Mouse (Mus musculus) left cerebral cortex, postnatal 10 days (tissue): Measurements from ENCODE around the gene Wdr83. TPM values are rescaled to one million over a fixed set of nuclear protein-coding genes. Genes with fewer than 3 reads are reported as not detected.
"Not testable (repeated sequence)": the region's sequence is repeated elsewhere in the genome, so short reads cannot be mapped to it uniquely, and the experiment has no call there.

Experiments
- DNase-seq, 2 experiments: peaks; one replicate each; pipeline ENCODE4 v3.0.0; 2021 to 2022; ENCODE audit warnings: low spot score in 2 of 2, mixed read lengths in 1 of 2; ENCODE audit errors: extremely low spot score in 1 of 2
- intact Hi-C: fragments of 180-260 bp; cut with DNase I; formaldehyde crosslinking; loops from one replicate; pipeline ENCODE4 v1.15.1; 2025
- total RNA-seq, 2 experiments: library from RNA; stranded (reverse); gene quantifications; 2 replicates each; pipeline ENCODE4 v1.2.3; 2021

The Wdr83 gene
- 10 to 100 TPM; 24.8 to 28.9 TPM for total RNA-seq

DNA sequence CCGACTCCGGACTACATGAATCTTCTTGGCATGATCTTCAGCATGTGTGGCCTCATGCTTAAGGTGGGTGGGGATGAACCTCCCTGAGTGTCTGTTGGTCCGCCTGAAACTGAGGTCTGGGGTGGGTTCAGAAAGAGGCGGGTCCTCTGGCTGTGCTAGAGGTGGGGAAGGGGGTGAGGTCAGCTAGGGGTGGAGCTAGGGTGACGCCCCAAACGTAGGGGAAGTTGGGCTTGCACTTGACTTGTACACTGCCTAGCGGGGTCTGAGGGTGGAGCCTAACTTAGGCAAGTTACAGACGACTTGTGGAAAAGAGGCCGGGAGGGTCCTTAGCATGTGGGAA lies at the start of gene Wdr83:
Gene Wdr83 (minus strand): TSS at position 91 of the 340 bp plus-strand sequence.
- peak in 1 of 2 experiments; percentile 66 for DNase-seq
- intact Hi-C loops: loop anchor here (2.0 to 5.0 kb wide), 2 partner anchors 94 to 191 kb away; no protein-coding TSS in a partner anchor

DNA sequence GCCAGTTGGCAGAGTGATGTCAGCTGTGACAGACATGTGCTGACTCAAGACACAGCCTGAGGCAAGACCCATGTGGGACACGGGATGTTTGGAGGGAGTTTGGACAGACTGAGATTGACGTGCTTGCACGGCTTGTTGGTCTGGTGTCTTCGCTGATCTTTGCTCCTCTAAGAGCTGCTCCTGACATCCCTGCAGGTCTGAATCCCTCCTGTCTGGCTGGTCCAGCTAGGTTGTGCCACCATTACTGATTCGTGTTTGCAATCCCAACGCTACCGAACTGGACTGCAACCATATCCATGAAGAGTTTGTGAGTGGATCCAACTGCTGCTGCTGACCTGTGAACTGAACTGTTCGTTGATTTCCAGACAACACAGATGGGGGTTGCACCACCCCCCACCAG lies 42.6 kb upstream of the Wdr83 start:
- no peak for DNase-seq
- intact Hi-C loops: no loop called here

DNA sequence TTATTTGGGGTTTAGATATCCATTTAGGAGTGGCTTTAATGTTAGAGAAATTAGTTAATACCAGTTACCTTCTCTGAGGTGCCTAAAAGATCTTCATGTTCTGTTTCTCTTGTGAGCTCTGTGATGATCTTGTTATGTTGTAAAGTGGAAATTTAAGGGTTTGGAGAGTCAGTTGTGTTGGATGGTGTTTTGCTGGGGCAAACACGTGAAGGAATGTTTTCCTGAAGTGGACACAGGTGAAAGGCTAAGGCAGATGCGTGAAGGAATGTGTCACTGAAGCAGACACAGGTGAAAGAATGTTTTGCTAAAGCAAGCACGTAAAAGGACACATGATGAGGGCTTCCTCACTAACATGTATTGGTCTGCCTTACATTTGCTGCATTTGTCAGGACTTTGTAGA lies 41.9 kb upstream of the Wdr83 start, which contains the start of gene Zfp791:
Gene Zfp791 (minus strand): TSS at position 101 of the 400 bp plus-strand sequence.
- DNase-seq: no peak
- intact Hi-C loops: no loop called here

DNA sequence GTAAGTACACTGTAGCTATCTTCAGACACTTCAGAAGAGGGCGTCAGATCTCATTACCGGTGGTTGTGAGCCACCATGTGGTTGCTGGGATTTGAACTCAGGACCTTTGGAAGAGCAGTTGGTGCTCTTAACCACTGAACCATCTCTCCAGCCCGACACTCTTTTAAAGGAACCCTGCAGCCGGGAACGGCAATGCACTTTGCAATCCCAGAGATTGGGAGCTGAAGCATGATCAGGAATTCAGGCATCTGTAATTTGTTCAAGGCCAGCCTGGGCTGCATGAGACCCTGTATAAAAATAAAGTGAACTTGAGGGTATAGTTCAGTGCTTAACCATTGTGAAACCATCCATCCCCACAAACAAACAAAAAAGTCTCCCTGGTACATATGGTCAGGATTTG lies 39.1 kb upstream of the Wdr83 start:
- intact Hi-C loops, DNase-seq: not testable (repeated sequence)

DNA sequence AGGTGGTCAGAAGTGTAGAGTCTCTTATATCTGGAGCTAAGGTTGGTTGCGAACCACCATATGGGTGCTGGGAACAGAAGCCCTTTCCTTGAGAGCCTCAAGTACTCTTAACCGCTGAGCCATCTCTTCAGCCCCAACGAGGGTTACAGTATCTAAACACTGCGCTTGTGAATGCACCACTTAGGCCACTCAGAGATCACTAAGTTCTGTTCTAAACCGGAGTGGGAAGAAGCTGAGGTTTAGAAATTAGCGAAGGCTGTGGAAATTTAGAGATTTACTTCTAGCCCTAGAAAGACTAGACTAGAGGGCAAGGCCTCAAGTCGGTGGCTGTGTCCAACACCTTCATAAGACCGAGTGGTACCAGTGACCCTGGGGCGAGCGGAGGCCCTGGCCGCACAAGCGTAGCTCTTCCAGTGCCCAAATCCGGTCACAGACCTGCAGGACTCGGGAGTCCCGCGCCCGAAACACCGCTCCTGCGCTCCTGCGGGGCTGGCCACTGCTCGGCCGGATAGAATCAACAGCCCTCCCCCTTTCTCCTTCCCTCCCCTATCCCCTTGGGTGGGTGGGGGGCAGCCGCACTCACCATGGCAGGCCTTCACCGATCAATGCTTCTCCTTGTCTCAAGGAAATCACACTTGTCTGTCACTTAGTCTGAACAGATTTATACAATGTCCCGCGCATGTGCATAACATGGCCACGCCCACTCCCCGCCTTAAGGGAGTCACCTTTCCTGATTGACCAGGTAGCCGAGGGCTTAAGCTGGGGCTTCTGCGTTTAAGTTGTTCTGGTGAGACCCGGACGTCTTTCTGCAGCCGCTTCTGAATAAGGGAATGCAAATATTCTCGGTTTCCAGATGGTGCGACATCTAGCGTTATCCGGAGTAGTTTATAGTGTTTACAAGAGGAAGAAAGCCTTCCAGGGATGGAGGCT lies 38.2 kb upstream of the Wdr83 start:
- DNase-seq: peak; percentile 76 to 88
- intact Hi-C loops: no loop called here

DNA sequence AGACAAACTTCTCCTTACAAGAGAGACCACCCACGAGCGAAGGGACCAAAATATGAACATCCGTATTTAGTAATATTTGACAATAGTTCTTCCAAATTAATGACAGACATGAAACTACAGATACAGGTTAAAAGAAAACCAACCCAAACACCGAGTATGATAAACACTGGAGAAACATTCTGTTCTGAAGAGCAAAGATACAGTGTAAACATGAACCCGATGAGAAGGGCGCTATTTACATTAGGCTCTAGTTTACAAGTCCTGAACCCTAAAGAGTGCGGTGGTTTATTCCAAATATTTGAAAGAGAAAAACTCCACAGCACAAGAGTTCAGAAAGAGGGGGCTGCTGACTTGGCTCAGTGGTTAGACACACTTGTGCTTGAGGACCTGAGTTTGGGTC lies 35.9 kb upstream of the Wdr83 start:
- no peak for DNase-seq
- intact Hi-C loops: no loop called here

DNA sequence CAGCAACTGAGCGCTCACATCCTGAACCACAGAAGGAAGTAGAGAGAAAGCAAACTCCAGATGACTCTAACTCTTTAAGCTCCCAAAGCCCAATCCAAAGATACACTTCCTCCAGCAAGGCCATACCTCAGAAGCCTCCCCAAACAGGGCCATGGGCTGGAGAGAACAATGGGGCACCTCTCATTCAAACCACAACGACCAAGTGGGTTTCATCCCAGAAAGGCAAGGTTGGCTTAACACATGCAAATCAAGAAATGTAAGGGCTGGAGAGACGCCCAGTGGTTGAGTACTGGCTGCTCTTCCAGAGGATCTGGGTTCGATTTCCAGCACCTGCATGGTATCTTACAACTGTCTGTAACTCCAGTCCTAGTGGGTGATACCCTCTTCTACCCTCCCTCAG lies 34.4 kb upstream of the Wdr83 start:
- intact Hi-C loops: no loop called here
- DNase-seq: no peak

DNA sequence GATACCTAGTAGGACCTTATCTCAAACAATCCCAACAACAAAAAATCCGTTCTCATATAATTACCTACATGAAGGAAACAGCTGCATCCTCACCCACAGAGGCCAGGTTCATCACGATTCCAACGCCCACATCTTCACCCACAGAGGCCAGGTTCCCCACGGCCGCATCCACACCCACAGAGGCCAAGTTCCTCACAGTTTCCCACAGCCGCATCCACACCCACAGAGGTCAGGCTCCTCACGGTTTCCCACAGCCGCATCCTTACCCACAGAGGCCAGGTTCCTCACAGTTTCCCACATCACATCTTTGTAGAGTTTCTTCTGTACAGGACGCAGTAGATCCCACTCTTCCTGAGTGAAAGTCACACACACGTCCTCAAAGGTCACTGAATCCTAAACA lies 32.1 kb upstream of the Wdr83 start:
- intact Hi-C loops: no loop called here
- no peak for DNase-seq

DNA sequence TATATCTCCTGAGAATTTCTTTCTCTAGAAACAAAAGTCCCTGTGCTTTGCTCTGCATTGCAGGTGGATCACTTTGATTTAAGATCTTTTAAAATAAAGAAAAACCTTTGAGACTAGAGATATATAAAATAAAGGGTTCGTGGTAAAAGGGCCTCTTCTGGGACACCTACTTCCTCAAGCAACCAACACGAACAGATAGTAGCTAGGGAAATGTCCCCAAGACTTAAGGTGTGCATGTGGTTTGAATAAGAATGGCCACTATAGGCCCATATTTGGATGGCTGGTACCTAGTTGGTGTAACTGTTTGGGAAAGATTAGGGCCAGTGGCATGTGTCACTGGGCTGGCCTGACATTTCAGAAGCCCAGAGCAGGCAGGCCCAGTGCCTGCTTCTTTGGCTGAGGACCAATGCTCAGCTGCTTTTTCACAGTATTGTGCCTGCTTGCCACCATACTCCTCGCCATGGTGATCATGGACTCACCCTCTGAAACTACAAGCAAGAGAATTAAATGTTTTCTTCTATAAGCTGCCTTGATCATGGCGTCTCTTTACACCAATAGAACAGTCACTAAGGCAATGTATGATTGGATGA lies 19.1 kb upstream of the Wdr83 start:
- no peak for DNase-seq
- intact Hi-C loops: no loop called here

DNA sequence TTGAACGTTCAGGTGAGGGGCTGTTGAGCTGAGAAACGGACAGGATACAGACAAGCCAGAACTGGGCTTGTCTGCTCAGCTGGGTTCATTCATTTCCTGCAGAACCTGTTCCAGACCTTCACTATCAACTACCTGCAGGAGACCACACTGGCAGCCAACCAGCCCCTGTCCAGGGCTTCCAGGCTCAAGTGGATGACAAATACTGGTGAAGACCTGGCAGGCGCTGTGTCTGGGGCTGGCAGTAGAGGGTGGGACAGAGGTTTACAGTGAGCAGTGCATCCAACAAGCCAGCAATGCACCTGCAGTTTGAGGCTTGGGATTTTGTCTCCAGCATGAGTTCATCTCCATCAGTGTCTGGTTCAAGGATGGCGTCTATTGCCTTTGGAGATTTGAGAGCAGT lies 15.7 kb upstream of the Wdr83 start:
- no peak for DNase-seq
- intact Hi-C loops: no loop called here

DNA sequence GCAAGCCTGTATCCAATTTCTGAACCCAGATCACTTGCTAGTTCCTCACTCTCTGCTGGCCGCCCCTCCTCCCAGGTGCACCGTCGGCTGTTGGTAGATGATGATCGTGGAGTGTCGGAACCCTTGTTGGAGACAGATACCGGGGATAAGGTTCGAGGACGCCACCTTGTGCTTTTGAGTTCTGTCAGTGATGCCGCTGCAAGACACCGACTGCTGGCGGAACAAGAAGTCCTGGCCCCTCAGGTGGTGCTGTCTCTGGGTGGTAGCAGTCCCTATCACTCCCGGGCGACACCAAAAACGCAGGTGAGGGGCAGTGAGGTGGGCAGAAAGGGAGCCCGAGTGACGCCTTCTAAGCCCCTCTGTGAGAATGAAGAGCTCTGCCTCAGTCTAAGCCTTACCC lies 15.1 kb upstream of the Wdr83 start:
- DNase-seq: no peak
- intact Hi-C loops: no loop called here

DNA sequence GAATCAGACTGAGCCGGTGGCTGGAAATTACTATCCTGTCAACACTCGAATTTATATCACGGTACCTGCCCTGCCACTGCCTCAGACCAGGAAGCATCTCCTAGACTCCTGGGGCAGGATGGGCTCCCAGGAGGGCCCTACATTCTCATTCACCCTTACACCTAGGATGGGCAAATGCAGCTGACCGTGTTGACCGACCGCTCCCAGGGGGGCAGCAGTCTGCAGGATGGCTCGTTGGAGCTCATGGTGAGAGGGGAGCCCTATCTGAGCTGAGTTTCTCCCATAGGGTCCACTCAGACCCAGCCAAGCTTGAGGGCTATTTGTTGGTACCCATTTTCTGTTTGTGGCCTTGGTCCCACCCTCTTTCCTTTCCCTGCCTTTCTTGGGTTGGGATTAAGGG lies 14.5 kb upstream of the Wdr83 start:
- intact Hi-C loops: no loop called here
- no peak for DNase-seq

DNA sequence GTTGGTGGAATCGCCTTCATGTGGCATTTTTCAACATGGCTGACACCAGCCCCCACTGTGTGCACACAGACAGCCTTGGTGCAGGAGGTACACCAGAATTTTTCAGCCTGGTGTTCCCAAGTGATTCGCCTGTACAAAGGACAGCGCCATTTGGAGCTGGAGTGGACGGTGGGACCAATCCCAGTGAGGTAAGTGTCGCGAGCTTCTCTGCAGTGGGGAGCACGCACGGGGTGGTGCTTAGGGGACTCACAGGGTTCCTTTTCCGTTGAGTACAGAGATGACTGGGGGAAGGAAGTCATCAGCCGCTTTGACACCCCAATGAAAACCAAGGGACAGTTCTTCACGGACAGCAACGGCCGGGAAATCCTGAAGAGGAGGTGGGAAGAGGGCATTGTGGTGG lies 13.9 kb upstream of the Wdr83 start:
- DNase-seq: no peak
- intact Hi-C loops: no loop called here

DNA sequence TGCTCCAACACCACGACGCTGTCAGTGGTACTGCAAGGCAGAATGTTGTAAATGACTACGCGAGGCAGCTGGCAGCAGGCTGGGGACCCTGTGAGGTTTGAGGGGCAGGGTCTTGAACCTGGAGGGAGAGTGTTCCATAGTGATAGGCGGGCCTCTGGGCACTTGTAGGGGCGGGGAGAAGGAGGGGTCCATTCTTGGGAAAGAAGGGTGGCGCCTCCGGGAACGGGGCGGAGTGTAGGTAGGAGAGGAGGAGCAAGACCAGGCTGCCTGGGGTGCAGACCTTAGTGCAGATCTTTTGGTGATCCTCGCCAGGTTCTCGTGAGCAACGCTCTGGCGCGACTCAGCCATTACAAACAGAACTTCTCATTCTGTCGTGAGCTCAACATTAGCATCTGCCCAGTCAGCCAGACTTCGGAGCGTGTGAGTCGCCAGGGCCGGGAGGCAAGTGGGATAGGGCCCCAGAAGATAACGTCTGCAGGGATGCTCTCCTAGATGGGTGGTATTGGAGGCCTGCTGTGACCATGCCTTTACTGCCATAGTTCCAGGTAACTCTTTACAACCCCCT lies 10.5 kb upstream of the Wdr83 start:
- DNase-seq: peak in 1 of 2 experiments; percentile 28
- intact Hi-C loops: no loop called here

DNA sequence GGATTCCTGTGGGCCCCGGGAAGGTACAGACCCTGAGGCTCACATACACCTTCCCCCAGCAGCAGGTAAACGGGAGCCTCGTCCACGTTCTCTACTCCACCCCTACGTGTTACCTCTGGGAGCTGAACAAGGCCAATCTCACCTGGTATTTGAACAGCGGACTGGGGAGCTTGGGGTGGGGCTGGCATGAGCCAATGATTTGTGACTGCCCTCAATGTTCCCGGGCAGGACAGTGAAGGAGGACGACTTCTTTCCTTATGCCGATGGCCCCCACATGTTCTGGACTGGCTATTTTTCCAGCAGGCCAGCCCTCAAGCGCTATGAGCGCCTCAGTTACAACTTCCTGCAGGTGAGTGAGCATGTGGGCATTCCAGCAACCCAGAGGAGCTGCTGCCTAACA lies 9.8 kb upstream of the Wdr83 start:
- no peak for DNase-seq
- intact Hi-C loops: no loop called here

DNA sequence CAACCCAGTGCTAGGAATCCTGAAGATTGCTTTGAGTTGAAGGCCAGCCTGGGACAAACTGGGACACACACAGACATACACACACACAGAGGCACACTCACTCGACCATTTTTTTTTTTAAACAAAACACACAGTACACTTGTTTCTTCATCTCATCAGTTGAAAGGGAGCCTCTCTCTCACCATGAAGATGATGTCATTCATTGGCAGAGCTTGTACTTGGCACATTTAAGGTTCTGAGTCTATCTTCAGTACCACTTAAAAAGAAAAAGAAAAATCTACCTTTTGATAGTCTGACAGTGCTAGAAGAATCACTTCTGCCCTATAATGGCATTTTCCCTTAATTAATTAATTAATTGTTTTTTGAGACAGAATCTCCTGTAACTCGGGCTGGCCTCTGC lies 7.7 kb upstream of the Wdr83 start:
- intact Hi-C loops: no loop called here
- no peak for DNase-seq

DNA sequence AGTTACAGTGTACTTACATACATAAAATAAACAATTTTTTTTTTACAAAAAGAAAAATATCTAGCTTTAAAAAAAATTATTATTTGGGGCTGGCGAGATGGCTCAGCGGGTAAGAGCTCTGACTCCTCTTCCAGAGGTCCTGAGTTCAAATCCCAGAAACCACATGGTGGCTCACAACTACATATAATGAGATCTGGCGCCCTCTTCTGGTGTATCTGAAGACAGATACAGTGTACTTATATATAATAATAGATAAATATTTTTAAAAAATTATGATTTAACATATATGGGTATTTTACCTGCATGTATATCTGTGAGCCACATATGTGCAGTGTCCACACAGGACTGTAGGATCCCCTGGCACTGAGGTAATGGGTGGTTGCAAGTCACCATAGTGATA lies 5.1 kb upstream of the Wdr83 start:
- intact Hi-C loops: no loop called here
- peak in 1 of 2 experiments; percentile 12 for DNase-seq

DNA sequence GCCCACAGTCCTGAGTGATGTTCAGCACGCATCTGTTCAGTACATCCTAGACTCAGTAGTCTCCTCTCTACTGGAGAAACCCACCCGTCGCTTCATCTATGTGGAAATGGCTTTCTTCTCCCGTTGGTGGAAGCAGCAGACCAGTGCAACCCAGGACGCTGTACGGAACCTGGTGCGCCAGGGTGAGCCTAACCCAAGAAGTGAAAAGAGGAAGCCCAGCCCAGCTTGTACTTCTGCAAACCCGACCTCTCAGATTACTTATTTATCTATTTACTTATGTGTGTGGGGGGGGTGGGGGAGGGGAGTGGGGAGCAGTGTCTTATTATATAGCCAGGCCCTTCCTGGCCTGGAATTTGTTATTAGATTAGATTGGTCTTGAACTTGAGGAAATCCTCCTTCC lies 3.5 kb upstream of the Wdr83 start:
- peak in 1 of 2 experiments; percentile 30 for DNase-seq
- intact Hi-C loops: loop anchor here (5.0 kb wide), 1 partner anchor 188 kb away; no protein-coding TSS in a partner anchor

DNA sequence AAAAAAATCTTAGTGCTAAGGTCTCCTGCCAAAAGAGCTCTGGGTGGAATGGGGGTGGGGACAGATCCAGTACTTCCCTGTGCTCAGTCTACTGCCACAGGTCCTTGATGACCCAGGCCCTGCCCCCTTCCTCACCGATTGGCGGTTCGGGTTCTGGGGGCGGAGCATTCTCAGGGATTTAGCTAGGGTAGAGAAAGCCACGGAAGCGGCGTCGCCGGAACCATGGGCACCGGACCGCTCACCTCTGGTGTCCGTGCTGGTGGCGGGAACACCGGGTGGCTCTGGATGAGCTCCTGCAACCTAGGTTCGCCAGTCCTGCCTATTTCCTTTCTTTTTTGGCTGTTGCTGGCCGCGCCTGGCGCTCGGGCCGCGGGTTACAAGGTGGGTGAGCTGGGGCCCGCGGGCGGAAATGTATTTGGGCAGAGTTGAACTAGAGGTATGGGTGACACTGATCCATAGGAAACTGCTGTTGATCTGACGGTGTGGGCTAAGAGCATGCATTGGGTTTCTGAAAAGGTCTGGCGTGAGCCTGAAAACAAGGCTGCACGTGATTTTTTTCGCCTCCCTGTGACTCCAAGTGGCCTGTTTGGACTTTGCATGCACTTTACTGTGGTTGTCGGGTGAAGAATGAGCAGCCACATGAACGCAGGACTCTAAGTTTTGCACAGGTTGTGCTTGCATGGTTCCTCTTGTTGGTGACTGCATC lies 2.2 kb upstream of the Wdr83 start, which contains the start of gene Man2b1:
Gene Man2b1 (plus strand): TSS at position 163 of the 706 bp plus-strand sequence.
- peak; percentile 85 to 95 for DNase-seq
- intact Hi-C loops: loop anchor here (5.0 kb wide), 1 partner anchor 189 kb away; no protein-coding TSS in a partner anchor
